Mouse (Mus musculus) midbrain, embryonic 11.5 days (tissue): ENCODE measurements around the gene Vmn1r49. TPM values are rescaled to one million over a fixed set of nuclear protein-coding genes. Genes with fewer than 3 reads are reported as not detected.
"Not testable (repeated sequence)": the region's sequence is repeated elsewhere in the genome, so short reads cannot be mapped to it uniquely, and the experiment has no call there.

Source experiments
- ATAC-seq: fragments of 200-750 bp; cut with Nextera tagmentation; 2 replicates; pipeline ENCODE4 v1.8.0; 2017; ENCODE audit warnings: moderate TSS enrichment, moderate library complexity; ENCODE audit not compliant: low FRiP score
- DNase-seq: peaks from one replicate; pipeline ENCODE4 v3.0.0; 2015; ENCODE audit warnings: low spot score; ENCODE audit errors: missing footprints
- H3K27ac ChIP-seq: fragments of 300-500 bp; sonication (generic); 2 replicates; pipeline ENCODE4 v1.5.1; 2014; ENCODE audit warnings: low read depth, low read length
- H3K27me3 ChIP-seq: fragments of 300-500 bp; sonication (generic); 2 replicates; pipeline ENCODE4 v1.6.1; 2014; ENCODE audit warnings: mild to moderate bottlenecking, low read length, moderate library complexity, mixed read lengths; ENCODE audit not compliant: control insufficient read depth, insufficient read depth
- H3K36me3 ChIP-seq: fragments of 300-500 bp; sonication (generic); 2 replicates; pipeline ENCODE4 v1.6.1; 2014; ENCODE audit warnings: mild to moderate bottlenecking, low read length, moderate library complexity, mixed read lengths; ENCODE audit not compliant: control insufficient read depth, insufficient read depth
- H3K4me1 ChIP-seq: fragments of 300-500 bp; sonication (generic); 2 replicates; pipeline ENCODE4 v1.6.1; 2014; ENCODE audit warnings: low read length; ENCODE audit not compliant: control insufficient read depth, insufficient read depth
- H3K4me2 ChIP-seq: fragments of 300-500 bp; sonication (generic); 2 replicates; pipeline ENCODE4 v1.6.1; 2014; ENCODE audit warnings: mild to moderate bottlenecking, moderate library complexity
- H3K4me3 ChIP-seq: fragments of 300-500 bp; sonication (generic); 2 replicates; pipeline ENCODE4 v1.5.1; 2014; ENCODE audit warnings: low read depth, low read length
- H3K9ac ChIP-seq: fragments of 300-500 bp; sonication (generic); 2 replicates; pipeline ENCODE4 v1.6.1; 2014; ENCODE audit warnings: low read length
- H3K9me3 ChIP-seq: fragments of 300-500 bp; sonication (generic); 2 replicates; pipeline ENCODE4 v1.6.1; 2016; ENCODE audit warnings: low read length; ENCODE audit not compliant: control insufficient read depth
- WGBS: fragments of 180-500 bp; shearing (Covaris S2); extraction: QIAGEN DNeasy Blood & Tissue Kit; methylation state at CpG from one replicate; pipeline ENCODE4 v1.1.7; 2014; 5-methylcytosine and 5-hydroxymethylcytosine counted together
- polyA plus RNA-seq: library from polyadenylated mRNA; unstranded; fragments of >200 nt; fragmentation: Nextera tagmentation; extraction: Ambion mirVana; gene quantifications from 2 replicates; pipeline ENCODE4 v1.2.1, GENCODE M21; 2014

Gene Vmn1r49
- not detected in 2 replicates for polyA plus RNA-seq

GRCm38 (mm10) chr6:90078406-90078805, at the start of gene Vmn1r49:
Gene Vmn1r49, minus strand, starts transcription at chr6:90078506.
- Histone ChIP-seq H3K27me3 (no peaks in the 10 kb centered on the region), H3K9me3 (no peaks in the 10 kb centered on the region; the same call in 1 of the 2 replicates), H3K27ac (no peak within 1 kb of the TSS), H3K4me2 (no peak within 1 kb of the TSS), H3K4me1 (no peaks in the 10 kb centered on the region), H3K4me3 (no peak within 1 kb of the TSS), H3K36me3 (no peaks in the 10 kb centered on the region), H3K9ac (no peak within 1 kb of the TSS)
- DNase-seq (no peak), ATAC-seq (no peak)
- 81% methylated on average over 4 of the region's 4 CpGs for WGBS

GRCm38 (mm10) chr6:90122296-90122695, 44.0 kb upstream of the Vmn1r49 start, which contains the start of gene Vmn1r51:
Gene Vmn1r51, plus strand, starts transcription at chr6:90122596.
- H3K27ac ChIP-seq, H3K4me1 ChIP-seq, H3K4me2 ChIP-seq, H3K9me3 ChIP-seq, DNase-seq, H3K27me3 ChIP-seq, H3K36me3 ChIP-seq, H3K4me3 ChIP-seq, H3K9ac ChIP-seq, ATAC-seq: not testable (repeated sequence)
- WGBS = 92% methylated on average over 1 of the region's 1 CpGs

GRCm38 (mm10) chr6:90101130-90101529, 22.8 kb upstream of the Vmn1r49 start, which contains the start of gene Vmn1r50:
Gene Vmn1r50, plus strand, starts transcription at chr6:90101430.
- Histone ChIP-seq H3K4me1 (no peaks in the 10 kb centered on the region), H3K9me3 (peaks cover 3% of the 10 kb centered on the region; the same call in 1 of the 2 replicates), H3K4me3 (no peak within 1 kb of the TSS), H3K27me3 (no peaks in the 10 kb centered on the region), H3K9ac (no peak within 1 kb of the TSS), H3K4me2 (no peak within 1 kb of the TSS), H3K36me3 (no peaks in the 10 kb centered on the region), H3K27ac (no peak within 1 kb of the TSS)
- DNase-seq (no peak), ATAC-seq (no peak)
- WGBS = 59% methylated on average over 2 of the region's 2 CpGs

- ATAC-seq (no peak), DNase-seq (no peak)
- H3K9ac ChIP-seq = no peak overlapping the region
- H3K9me3 ChIP-seq = peaks cover 3% of the 10 kb centered on the region; the same call in 1 of the 2 replicates
- no peaks in the 10 kb centered on the region for H3K36me3 ChIP-seq
- H3K4me2 ChIP-seq = no peak overlapping the region
- WGBS = 85% methylated on average over 2 of the region's 2 CpGs
- H3K27ac ChIP-seq = no peak overlapping the region
- H3K4me3 ChIP-seq = no peak overlapping the region
- H3K4me1 ChIP-seq = no peaks in the 10 kb centered on the region
- H3K27me3 ChIP-seq = no peaks in the 10 kb centered on the region
These were observed 22.3 kb upstream of the Vmn1r49 start for GRCm38 (mm10) chr6:90100566-90100965.

GRCm38 (mm10) chr6:90036741-90037140, 41.6 kb downstream of the Vmn1r49 start, which contains the start of gene Vmn1r48:
Gene Vmn1r48, minus strand, starts transcription at chr6:90036841.
- no CpG with 5 or more reads among the region's 2 CpGs for WGBS
- H3K36me3 ChIP-seq, H3K9ac ChIP-seq, H3K4me3 ChIP-seq, H3K9me3 ChIP-seq, H3K4me2 ChIP-seq, H3K27me3 ChIP-seq, ATAC-seq, DNase-seq, H3K27ac ChIP-seq, H3K4me1 ChIP-seq: not testable (repeated sequence)

Other genes with a start within 250 kb of the Vmn1r49 start
- gene Vmn1r42, start 202.1 kb downstream of the Vmn1r49 start, polyA plus RNA-seq = not detected in 2 replicates
- not detected in 2 replicates for gene Vmn1r43, start 202.1 kb downstream of the Vmn1r49 start, polyA plus RNA-seq
- gene Vmn1r44, start 194.8 kb downstream of the Vmn1r49 start, polyA plus RNA-seq = not detected in 2 replicates
- gene Vmn1r45, start 137.9 kb downstream of the Vmn1r49 start, polyA plus RNA-seq = not detected in 2 replicates
- not detected in 2 replicates for gene Vmn1r46, start 109.2 kb downstream of the Vmn1r49 start, polyA plus RNA-seq
- gene Vmn1r47, start 62.4 kb downstream of the Vmn1r49 start, polyA plus RNA-seq = not detected in 2 replicates
- not detected in 2 replicates for gene Vmn1r48, start 41.7 kb downstream of the Vmn1r49 start, polyA plus RNA-seq
- not detected in 2 replicates for gene Vmn1r50, start 22.9 kb upstream of the Vmn1r49 start, polyA plus RNA-seq
- gene Vmn1r51, start 44.1 kb upstream of the Vmn1r49 start, polyA plus RNA-seq = 0.05 TPM in 1 of 2 replicates, not detected in the other
- not detected in 2 replicates for gene Vmn1r52, start 96.3 kb upstream of the Vmn1r49 start, polyA plus RNA-seq
- not detected in 2 replicates for gene V1ra8, start 124.3 kb upstream of the Vmn1r49 start, polyA plus RNA-seq
- not detected in 2 replicates for gene Vmn1r53, start 145.9 kb upstream of the Vmn1r49 start, polyA plus RNA-seq
- gene Vmn1r54, start 167.8 kb upstream of the Vmn1r49 start, polyA plus RNA-seq = not detected in 2 replicates
- gene BC048671, start 222.7 kb upstream of the Vmn1r49 start, polyA plus RNA-seq = not detected in 2 replicates
- not detected in 2 replicates for gene Chst13, start 246.7 kb upstream of the Vmn1r49 start, polyA plus RNA-seq